Mouse (Mus musculus) heart, postnatal 36 days (tissue): ENCODE data around the gene Flt3l. TPM values are rescaled to one million over a fixed set of nuclear protein-coding genes. Genes with fewer than 3 reads are reported as not detected.
A peak's percentile ranks its signal among the peaks of the same experiment; 100 is the strongest.
"Not testable (repeated sequence)": the region's sequence is repeated elsewhere in the genome, so short reads cannot be mapped to it uniquely, and the experiment has no call there.

Experiments
- DNase-seq, 2 experiments: peaks; one replicate each; pipeline ENCODE4 v3.0.0; 2021 to 2022
- intact Hi-C: fragments of 180-260 bp; cut with DNase I; formaldehyde crosslinking; loops from one replicate; pipeline ENCODE4 v1.15.1; 2025
- total RNA-seq, 2 experiments: library from RNA; stranded (reverse); gene quantifications; 2 replicates each; pipeline ENCODE4 v1.2.3; 2021

Gene Flt3l
- 10 to 100 TPM in 1 of 2 experiments, 1 to 10 TPM in 1; 7.0 to 16.1 TPM for total RNA-seq

- intact Hi-C loops = loop anchor here (1.0 to 5.0 kb wide), 2 partner anchors 56 to 154 kb away; no protein-coding TSS in a partner anchor
These were observed at the start of gene Flt3l, which contains the start of gene Gm45713 for GRCm38 (mm10) chr7:45135993-45136567. Gene Flt3l, minus strand, starts transcription at chr7:45136432. Gene Gm45713, minus strand, starts transcription at chr7:45136231.

GRCm38 (mm10) chr7:45185921-45186320 lies 49.7 kb upstream of the Flt3l start:
- DNase-seq = no peak
- intact Hi-C loops = no loop called here

More at GRCm38 (mm10) chr7:45135993-45136567, at the start of gene Flt3l, which contains the start of gene Gm45713:
- DNase-seq = peak; percentile 95 to 96

- intact Hi-C loops = no loop called here
- no peak for DNase-seq
These were observed 47.4 kb upstream of the Flt3l start for GRCm38 (mm10) chr7:45183672-45184071.

- intact Hi-C loops = no loop called here
- no peak for DNase-seq
These were observed 46.4 kb upstream of the Flt3l start for GRCm38 (mm10) chr7:45182606-45183005.

GRCm38 (mm10) chr7:45182199-45182601 lies 46.0 kb upstream of the Flt3l start:
- intact Hi-C loops = no loop called here
- DNase-seq = peak; percentile 82 to 84

- intact Hi-C loops = no loop called here
These were observed 45.3 kb upstream of the Flt3l start for GRCm38 (mm10) chr7:45181540-45181939.

GRCm38 (mm10) chr7:45180896-45181477 lies 44.8 kb upstream of the Flt3l start, which contains the start of gene Pth2:
Gene Pth2, plus strand, starts transcription at chr7:45180995.
- no peak for DNase-seq
- intact Hi-C loops = no loop called here

More at GRCm38 (mm10) chr7:45181540-45181939, 45.3 kb upstream of the Flt3l start:
- DNase-seq = no peak

GRCm38 (mm10) chr7:45179469-45179868 lies 43.2 kb upstream of the Flt3l start, which contains the start of gene Gfy:
Gene Gfy, minus strand, starts transcription at chr7:45179569.
- intact Hi-C loops = no loop called here
- no peak for DNase-seq

- no peak for DNase-seq
These were observed 42.3 kb upstream of the Flt3l start for GRCm38 (mm10) chr7:45178550-45178949.

GRCm38 (mm10) chr7:45176356-45176755 lies 40.1 kb upstream of the Flt3l start:
- DNase-seq = no peak
- intact Hi-C loops = no loop called here

More at GRCm38 (mm10) chr7:45178550-45178949, 42.3 kb upstream of the Flt3l start:
- intact Hi-C loops = no loop called here

GRCm38 (mm10) chr7:45175929-45176328 lies 39.7 kb upstream of the Flt3l start:
- no peak for DNase-seq
- intact Hi-C loops = no loop called here

GRCm38 (mm10) chr7:45175398-45175797 lies 39.2 kb upstream of the Flt3l start:
- DNase-seq = no peak
- intact Hi-C loops = no loop called here

GRCm38 (mm10) chr7:45174567-45175280 lies 38.5 kb upstream of the Flt3l start:
- intact Hi-C loops = no loop called here
- no peak for DNase-seq

GRCm38 (mm10) chr7:45173772-45174171 lies 37.5 kb upstream of the Flt3l start:
- intact Hi-C loops, DNase-seq: not testable (repeated sequence)

- intact Hi-C loops = no loop called here
- peak in 1 of 2 experiments; percentile 33 for DNase-seq
These were observed 36.7 kb upstream of the Flt3l start for GRCm38 (mm10) chr7:45172974-45173373.

GRCm38 (mm10) chr7:45169495-45169894 lies 33.3 kb upstream of the Flt3l start:
- DNase-seq = no peak
- intact Hi-C loops = no loop called here

- DNase-seq = no peak
- intact Hi-C loops = no loop called here
These were observed 32.4 kb upstream of the Flt3l start for GRCm38 (mm10) chr7:45168656-45169055.

GRCm38 (mm10) chr7:45167761-45168445 lies 31.7 kb upstream of the Flt3l start:
- intact Hi-C loops = no loop called here
- DNase-seq = no peak

- DNase-seq = no peak
- intact Hi-C loops = no loop called here
These were observed 30.7 kb upstream of the Flt3l start for GRCm38 (mm10) chr7:45166950-45167401.

GRCm38 (mm10) chr7:45165701-45166100 lies 29.5 kb upstream of the Flt3l start:
- no peak for DNase-seq
- intact Hi-C loops = no loop called here

- no peak for DNase-seq
- intact Hi-C loops = no loop called here
These were observed 28.6 kb upstream of the Flt3l start for GRCm38 (mm10) chr7:45164833-45165232.
